Mouse (Mus musculus): ENCODE measurements around the gene Il20rb. TPM values are rescaled to one million over a fixed set of nuclear protein-coding genes. Genes with fewer than 3 reads are reported as not detected.

The Il20rb gene
- total RNA-seq, 2 experiments from 2014 or later: 1.5 TPM

GRCm38 (mm10) chr9:100436865-100437595 lies 49.6 kb downstream of the Il20rb start:
- DNase-seq: no peak
- intact Hi-C loops (cut with DNase I): no loop called here

DNA sequence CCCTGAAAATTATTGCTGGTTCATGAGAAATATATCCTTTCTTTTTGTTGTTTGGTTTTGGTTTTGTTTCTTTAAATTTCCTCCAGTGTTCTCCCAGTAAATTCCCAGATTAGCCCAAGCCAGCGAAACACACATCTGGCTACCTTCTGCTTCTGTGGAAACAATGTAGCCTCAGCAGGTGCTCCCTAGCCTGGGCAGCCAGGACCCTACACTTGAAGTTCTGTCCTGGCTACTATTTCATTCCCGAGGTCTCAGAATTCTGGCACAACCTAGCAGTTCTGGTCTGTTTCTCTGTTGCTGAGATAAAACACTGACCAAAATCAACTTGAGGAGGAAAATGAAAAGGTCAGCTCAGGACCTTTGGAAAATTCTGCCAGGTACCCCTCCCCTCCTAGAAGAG lies 55.2 kb downstream of the Il20rb start:
- intact Hi-C loops (cut with DNase I): no loop called here
- DNase-seq: no peak

DNA sequence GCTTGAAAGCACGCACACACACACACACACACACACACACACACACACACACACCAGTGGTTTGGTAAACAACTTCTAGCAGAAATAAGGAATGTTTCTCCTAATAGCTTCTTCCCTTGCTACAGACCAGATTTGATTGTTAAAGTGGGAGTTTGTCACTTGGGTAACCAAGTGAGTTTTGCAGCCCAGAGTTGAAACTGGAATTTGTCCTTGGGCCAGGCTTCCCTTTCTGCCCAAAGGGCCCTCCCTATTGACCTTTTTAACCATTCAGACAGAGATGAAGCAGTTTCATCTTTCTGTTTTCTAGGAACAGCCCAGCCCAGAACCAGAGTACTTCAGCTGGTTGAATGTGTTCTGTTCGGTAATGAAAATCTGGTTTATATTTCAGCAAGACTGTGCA lies 55.7 kb downstream of the Il20rb start:
- no peak for DNase-seq
- intact Hi-C loops (cut with DNase I): no loop called here

DNA sequence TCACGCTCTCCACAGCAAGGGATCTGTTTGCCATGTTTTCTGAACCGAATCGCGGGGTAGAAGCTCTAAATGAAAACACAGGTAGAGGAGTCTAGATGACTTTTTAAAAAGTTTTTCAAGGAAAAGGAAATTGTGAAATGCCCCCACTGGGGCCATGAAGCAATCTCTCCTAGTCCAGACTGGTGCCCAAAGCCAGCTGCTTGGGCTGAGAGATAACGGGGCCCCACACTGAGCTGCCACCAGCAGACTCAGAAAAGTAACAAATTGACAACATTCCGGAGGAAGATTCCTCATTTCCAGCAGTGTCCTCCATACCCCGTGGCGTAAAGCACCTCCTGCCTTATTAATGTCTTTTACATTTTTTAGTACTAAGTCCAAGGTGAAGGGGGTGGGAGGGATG lies 66.9 kb downstream of the Il20rb start:
- no peak for DNase-seq
- intact Hi-C loops (cut with DNase I): no loop called here

DNA sequence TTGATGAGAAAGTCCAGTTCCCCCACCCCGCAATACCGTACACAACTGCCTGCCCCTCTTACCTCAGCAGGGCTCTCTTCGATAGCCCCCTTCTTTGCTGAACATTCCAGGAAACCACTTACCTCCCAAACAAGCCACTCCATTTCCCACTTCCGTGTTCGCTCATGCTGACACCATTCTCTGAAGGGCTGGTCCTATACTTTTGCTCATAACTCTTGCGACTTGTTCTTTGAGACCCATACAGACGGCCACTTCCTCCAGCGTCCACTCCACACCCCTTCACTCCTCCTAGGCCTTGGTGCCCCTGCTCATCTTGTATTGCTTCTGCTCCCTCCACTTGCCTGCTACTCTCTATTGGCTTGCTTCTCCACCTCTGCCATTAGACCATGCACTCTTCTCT lies 67.5 kb downstream of the Il20rb start:
- DNase-seq: no peak
- intact Hi-C loops (cut with DNase I): no loop called here

DNA sequence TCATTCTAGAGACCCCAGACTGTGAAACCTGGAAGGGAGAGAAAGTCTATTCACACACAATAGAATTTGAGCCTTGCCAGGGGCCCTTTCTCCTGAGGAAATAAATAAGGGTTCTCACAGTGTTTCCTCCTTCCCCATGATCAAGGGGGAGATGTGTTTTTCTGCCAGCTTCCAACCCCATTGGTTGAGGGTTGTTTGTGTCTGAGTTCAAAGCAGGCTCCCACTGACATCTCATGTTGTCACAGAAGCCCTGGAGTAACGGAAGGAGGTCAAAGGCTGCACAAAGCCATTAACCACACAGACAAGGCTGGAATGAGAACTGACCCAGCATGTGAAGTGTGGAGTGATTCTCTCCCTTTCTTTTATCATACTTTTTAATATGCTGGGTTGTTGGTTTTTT lies 69.8 kb downstream of the Il20rb start:
- intact Hi-C loops (cut with DNase I): no loop called here
- no peak for DNase-seq

GRCm38 (mm10) chr9:100416299-100416698 lies 70.3 kb downstream of the Il20rb start:
- no peak for DNase-seq
- intact Hi-C loops (cut with DNase I): no loop called here

DNA sequence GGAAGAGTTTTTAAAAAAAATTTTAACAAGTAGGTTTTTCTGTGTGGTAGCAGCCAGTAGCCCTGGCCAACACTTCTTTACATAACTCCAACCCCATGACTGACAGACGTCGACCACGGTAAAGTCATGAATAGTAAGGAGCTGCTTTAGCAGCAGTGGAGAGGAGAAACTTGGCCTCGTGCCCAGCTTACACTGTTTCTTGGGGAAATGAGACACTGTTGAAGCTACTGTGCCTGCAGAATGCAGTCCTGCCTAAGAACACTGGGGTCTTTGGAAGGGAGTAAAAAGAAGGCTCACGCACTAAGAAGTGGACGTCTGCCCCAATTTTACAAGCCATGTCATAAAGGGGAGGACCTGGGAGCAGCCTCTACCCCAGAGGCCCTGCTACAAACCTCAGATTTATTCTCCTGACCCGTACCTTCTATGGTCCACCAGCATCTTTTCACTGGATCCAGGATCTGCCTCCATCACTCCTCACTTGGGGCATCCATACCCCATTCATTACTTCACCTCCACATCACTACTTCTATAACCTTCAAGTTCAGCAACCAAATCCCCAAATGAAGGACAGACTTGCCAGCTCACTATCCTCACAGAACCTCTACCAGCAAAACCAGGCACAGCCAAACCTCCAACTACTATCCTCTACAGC lies 71.1 kb downstream of the Il20rb start:
- intact Hi-C loops (cut with DNase I): no loop called here
- no peak for DNase-seq

Other genes with a start within 250 kb of the Il20rb start
- gene Nck1, start 59.3 kb upstream of the Il20rb start, total RNA-seq (2021): 10 to 100 TPM; 26.3 to 27.3 TPM
- gene Slc35g2, start 84.3 kb upstream of the Il20rb start, total RNA-seq (2021): under 1 TPM; 0.27 to 0.64 TPM
- gene Stag1, start 111.0 kb upstream of the Il20rb start, total RNA-seq (2021): 10 to 100 TPM; 17.8 to 24.4 TPM